Mouse (Mus musculus) c-Kit-positive CD71-positive TER-119-negative erythroid progenitor cells, embryonic 14.5 days (primary cell): ENCODE data around the gene Farp1.
"Not testable (repeated sequence)": the region's sequence is repeated elsewhere in the genome, so short reads cannot be mapped to it uniquely, and the experiment has no call there.

Experiments
- DNase-seq: peaks from one replicate; pipeline ENCODE4 v3.0.0-alpha.2; 2013; ENCODE audit warnings: low read depth

The Farp1 gene

GRCm38 (mm10) chr14:121104760-121105329 is 69.8 kb downstream of the Farp1 start:
- no peak for DNase-seq

DNA sequence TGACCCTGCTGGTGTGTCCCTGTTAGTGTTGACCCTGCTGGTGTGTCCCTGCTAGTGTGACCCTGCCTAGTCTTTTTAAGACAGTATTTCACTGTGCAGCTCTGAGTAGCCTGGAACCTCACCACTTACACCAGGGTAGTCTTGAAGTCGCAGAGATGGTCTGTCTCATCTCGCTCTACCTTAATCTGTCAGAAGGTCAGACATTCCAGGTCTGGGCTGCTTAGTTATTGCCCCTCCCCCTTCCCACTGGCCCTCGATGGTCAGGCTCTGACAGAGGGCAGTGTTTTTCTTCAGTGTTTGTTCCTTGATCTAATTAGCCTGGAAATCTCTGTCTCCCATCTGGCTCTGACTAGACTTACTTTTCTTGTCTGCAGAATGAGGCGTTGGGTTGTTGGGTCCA is 71.9 kb downstream of the Farp1 start:
- no peak for DNase-seq

- DNase-seq, result no peak
Measured at GRCm38 (mm10) chr14:121107707-121108285, 72.8 kb downstream of the Farp1 start.

GRCm38 (mm10) chr14:121108439-121109115 is 73.6 kb downstream of the Farp1 start:
- DNase-seq, result no peak

DNA sequence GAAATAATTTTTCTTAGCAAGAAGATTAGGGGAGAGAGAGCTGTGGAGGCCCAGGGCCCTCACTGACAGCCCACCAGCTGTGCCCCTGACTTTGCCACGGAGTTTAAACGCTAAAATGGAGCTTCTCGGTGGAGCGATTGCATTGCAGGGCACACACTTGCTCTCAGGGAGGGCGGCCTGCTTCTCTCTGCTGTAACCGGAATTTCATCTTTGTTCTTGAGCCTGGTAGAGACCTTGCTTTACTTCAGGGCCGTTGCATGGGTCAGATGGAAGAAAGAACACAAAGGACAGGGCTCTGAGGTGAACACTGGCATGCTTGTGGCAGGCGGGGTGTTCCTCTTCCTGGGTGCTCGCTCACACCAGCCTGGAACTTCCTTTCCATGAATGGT is 74.1 kb downstream of the Farp1 start:
- DNase-seq, result no peak

DNA sequence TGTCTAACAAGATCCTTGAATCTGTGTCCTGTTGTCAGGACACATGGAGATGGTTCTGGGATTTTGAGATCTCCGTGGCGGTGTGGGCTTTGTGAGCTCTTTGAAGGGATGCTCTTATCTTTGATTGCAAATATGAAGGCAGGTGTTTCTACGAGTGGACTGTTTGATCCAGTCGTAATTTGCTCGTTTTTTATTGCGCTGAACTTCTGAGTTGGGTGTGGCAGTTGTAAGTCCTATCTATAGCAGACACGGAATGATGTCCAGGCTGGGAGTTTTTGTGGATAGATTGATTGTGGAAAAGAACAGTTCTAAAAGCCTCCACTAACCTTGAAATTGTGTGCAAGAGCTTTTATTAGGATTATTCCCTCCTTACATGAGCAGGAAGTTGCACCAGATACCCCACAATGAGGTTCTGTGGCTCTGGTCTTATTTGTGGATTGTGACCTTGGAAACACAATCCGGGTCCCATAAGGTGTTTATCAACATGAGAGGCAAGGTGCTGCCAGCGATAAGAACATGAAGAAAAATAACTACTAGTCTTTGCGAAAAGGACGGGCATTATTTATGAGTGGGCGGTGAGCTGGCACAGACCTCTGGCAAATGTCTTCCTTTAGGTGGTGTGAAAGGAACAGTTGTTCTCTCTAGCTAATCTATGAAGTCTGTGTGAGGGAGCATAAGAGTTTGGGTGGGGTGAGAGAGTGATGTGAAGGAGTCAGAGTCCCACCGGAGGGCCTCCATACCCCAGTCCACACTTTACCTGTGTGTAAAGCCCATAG is 75.7 kb downstream of the Farp1 start:
- peak; percentile 51 for DNase-seq

GRCm38 (mm10) chr14:121112061-121112460 is 77.1 kb downstream of the Farp1 start:
- DNase-seq, result no peak

- DNase-seq, result no peak
Measured at GRCm38 (mm10) chr14:121113785-121114184, 78.8 kb downstream of the Farp1 start.

GRCm38 (mm10) chr14:121116696-121117095 is 81.7 kb downstream of the Farp1 start:
- no peak for DNase-seq

GRCm38 (mm10) chr14:121118860-121119259 is 83.9 kb downstream of the Farp1 start:
- DNase-seq, result no peak

- no peak for DNase-seq
Measured at GRCm38 (mm10) chr14:121121664-121122063, 86.7 kb downstream of the Farp1 start.

DNA sequence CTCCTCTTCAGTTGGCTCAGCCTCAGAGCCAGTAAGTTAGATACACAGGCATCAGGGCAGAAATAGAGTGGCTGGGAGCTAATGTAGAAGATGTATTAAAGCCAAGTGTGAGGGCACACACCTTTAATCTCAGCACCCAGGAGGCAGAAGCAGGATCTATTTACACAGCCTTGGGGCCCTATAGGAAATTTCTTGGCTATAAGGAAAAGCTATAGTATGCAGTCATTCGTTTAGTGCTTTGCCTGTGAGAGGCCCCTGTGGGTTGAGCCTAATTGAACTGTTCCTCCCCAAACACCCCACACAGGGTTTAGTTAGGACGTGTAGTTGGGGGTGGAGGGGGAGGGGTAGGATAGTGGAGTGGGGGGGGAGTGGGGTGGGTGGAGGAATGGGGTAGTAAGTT is 87.9 kb downstream of the Farp1 start:
- no peak for DNase-seq

GRCm38 (mm10) chr14:121124409-121125010 is 89.5 kb downstream of the Farp1 start:
- no peak for DNase-seq

- DNase-seq, result peak; percentile 14
Measured at GRCm38 (mm10) chr14:121125651-121126050, 90.7 kb downstream of the Farp1 start.

GRCm38 (mm10) chr14:121126291-121126690 is 91.3 kb downstream of the Farp1 start:
- DNase-seq, result no peak

GRCm38 (mm10) chr14:121128858-121129800 is 94.1 kb downstream of the Farp1 start:
- DNase-seq, result no peak

DNA sequence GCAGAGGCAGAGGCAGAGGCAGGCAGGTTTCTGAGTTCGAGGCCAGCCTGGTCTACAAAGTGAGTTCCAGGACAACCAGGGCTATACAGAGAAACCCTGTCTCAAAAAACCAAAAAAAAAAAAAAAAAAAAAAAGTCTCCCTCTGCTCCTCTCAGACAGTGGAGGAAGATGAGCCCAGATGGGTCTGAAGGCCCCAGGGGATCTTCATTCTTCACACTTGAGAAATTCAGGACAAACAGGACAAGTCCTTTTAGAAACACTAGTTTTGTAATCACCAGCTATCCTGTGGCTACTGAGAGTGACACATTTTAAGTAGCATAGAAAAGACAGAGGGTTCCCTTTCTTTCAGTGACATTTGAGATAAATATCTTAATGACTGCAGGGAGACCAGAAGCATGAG is 95.4 kb downstream of the Farp1 start:
- DNase-seq, result not testable (repeated sequence)

DNA sequence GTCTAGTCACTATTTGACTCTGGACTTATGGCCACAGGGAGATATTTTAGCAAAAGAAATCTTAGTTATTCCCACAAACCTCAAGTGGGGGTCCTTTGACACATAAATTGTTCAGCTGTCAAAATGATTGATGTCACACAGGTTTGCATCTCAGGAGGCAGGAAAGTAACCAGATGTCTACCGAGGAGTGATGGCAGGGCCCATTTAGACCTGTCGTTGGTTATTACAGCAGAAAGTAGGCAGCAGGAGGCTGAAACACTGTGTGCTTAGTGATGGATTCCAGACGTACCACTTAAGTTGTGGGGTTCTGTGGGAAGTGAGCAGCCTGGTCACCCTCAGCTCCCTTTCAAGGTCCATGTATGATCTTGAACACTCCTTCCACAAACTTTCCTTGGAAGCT is 99.4 kb downstream of the Farp1 start:
- no peak for DNase-seq

- no peak for DNase-seq
Measured at GRCm38 (mm10) chr14:121143831-121144455, 108.9 kb downstream of the Farp1 start.

GRCm38 (mm10) chr14:121144496-121144895 is 109.5 kb downstream of the Farp1 start:
- no peak for DNase-seq

- DNase-seq, result no peak
Measured at GRCm38 (mm10) chr14:121145291-121145690, 110.3 kb downstream of the Farp1 start.
